Mouse (Mus musculus) forebrain, embryonic 11.5 days (tissue): ENCODE data around the gene Phf11c. TPM values are rescaled to one million over a fixed set of nuclear protein-coding genes. Genes with fewer than 3 reads are reported as not detected.
"Not testable (repeated sequence)": the region's sequence is repeated elsewhere in the genome, so short reads cannot be mapped to it uniquely, and the experiment has no call there.

ENCODE experiments used
- ATAC-seq: fragments of 200-750 bp; cut with Nextera tagmentation; replicated peaks from 2 replicates; pipeline ENCODE4 v1.8.0; 2017; ENCODE audit warnings: moderate TSS enrichment; ENCODE audit not compliant: low FRiP score
- DNase-seq: peaks from one replicate; pipeline ENCODE4 v3.0.0-alpha.2; 2017; ENCODE audit warnings: low spot score
- H3K27ac ChIP-seq: fragments of 300-500 bp; sonication (generic); 2 replicates; pipeline ENCODE4 v1.5.1; 2014; ENCODE audit warnings: low read depth, low read length
- H3K27me3 ChIP-seq: fragments of 300-500 bp; sonication (generic); 2 replicates; pipeline ENCODE4 v1.6.1; 2014; ENCODE audit warnings: mild to moderate bottlenecking, low read length, mixed read lengths; ENCODE audit not compliant: control insufficient read depth, insufficient read depth
- H3K36me3 ChIP-seq: fragments of 300-500 bp; sonication (generic); 2 replicates; pipeline ENCODE4 v1.6.1; 2014; ENCODE audit warnings: mild to moderate bottlenecking, low read length, moderate library complexity, mixed read lengths; ENCODE audit not compliant: control insufficient read depth, insufficient read depth
- H3K4me1 ChIP-seq: fragments of 300-500 bp; sonication (generic); replicated peaks from 2 replicates; pipeline ENCODE4 v1.6.1; 2014; ENCODE audit warnings: low read length, mixed read lengths; ENCODE audit not compliant: control insufficient read depth, insufficient read depth
- H3K4me2 ChIP-seq: fragments of 300-500 bp; sonication (generic); 2 replicates; pipeline ENCODE4 v1.6.1; 2014; ENCODE audit warnings: low read depth, mild to moderate bottlenecking, low read length, moderate library complexity, mixed read lengths; ENCODE audit not compliant: severe bottlenecking
- H3K4me3 ChIP-seq: fragments of 300-500 bp; sonication (generic); 2 replicates; pipeline ENCODE4 v1.5.1; 2014; ENCODE audit warnings: low read depth, low read length
- H3K9ac ChIP-seq: fragments of 300-500 bp; sonication (generic); 2 replicates; pipeline ENCODE4 v1.6.1; 2014; ENCODE audit warnings: low read length
- H3K9me3 ChIP-seq: fragments of 300-500 bp; sonication (generic); 2 replicates; pipeline ENCODE4 v1.6.1; 2016; ENCODE audit warnings: low read length, mixed read lengths; ENCODE audit not compliant: control insufficient read depth
- WGBS: fragments of 180-500 bp; shearing (Covaris S2); extraction: QIAGEN DNeasy Blood & Tissue Kit; methylation state at CpG from one replicate; pipeline ENCODE4 v1.1.7; 2014; 5-methylcytosine and 5-hydroxymethylcytosine counted together
- polyA plus RNA-seq: library from polyadenylated mRNA; unstranded; fragments of >200 nt; fragmentation: Nextera tagmentation; extraction: Ambion mirVana; gene quantifications from 2 replicates; pipeline ENCODE4 v1.2.1, GENCODE M21; 2014

Phf11c gene
- polyA plus RNA-seq, 1 experiment from 2014 or later, result 0.67 TPM

- H3K4me1 ChIP-seq, result no peaks in the 10 kb centered on the region
- H3K4me3 ChIP-seq, result no peak within 1 kb of the TSS
- WGBS, result 91% methylated on average over 6 of the region's 6 CpGs
- H3K27me3 ChIP-seq, result no peaks in the 10 kb centered on the region
- no peaks in the 10 kb centered on the region for H3K9me3 ChIP-seq
- no peak within 1 kb of the TSS for H3K27ac ChIP-seq
- H3K4me2 ChIP-seq, result no peak within 1 kb of the TSS
- H3K9ac ChIP-seq, result no peak within 1 kb of the TSS
- no peaks in the 10 kb centered on the region for H3K36me3 ChIP-seq
- DNase-seq (no peak), ATAC-seq (no peak)
Measured at GRCm38 (mm10) chr14:59365244-59365644, 29.9 kb downstream of the Phf11c start, which contains the start of gene Phf11d. Phf11d (minus strand) TSS chr14:59365470.

- H3K9ac ChIP-seq, H3K27ac ChIP-seq, H3K4me3 ChIP-seq, H3K4me2 ChIP-seq, DNase-seq, ATAC-seq, H3K4me1 ChIP-seq, H3K36me3 ChIP-seq, H3K9me3 ChIP-seq, H3K27me3 ChIP-seq: not testable (repeated sequence)
- WGBS, result 63% methylated on average over 1 of the region's 1 CpGs
Measured at GRCm38 (mm10) chr14:59341189-59341588, 54.0 kb downstream of the Phf11c start, which contains the start of gene Phf11b. Phf11b (minus strand) TSS chr14:59341351.

- no peaks in the 10 kb centered on the region for H3K27me3 ChIP-seq
- H3K9me3 ChIP-seq, result no peaks in the 10 kb centered on the region
- no peaks in the 10 kb centered on the region for H3K36me3 ChIP-seq
- H3K9ac ChIP-seq, result no peak overlapping the region
- DNase-seq (no peak), ATAC-seq (no peak)
- no peaks in the 10 kb centered on the region for H3K4me1 ChIP-seq
- H3K27ac ChIP-seq, result no peak overlapping the region
- 77% methylated on average over 1 of the region's 1 CpGs for WGBS
- H3K4me3 ChIP-seq, result no peak overlapping the region
- no peak overlapping the region for H3K4me2 ChIP-seq
Measured at GRCm38 (mm10) chr14:59339541-59339940, 55.6 kb downstream of the Phf11c start.

- DNase-seq, H3K4me3 ChIP-seq, H3K4me2 ChIP-seq, H3K27ac ChIP-seq, ATAC-seq, H3K27me3 ChIP-seq, H3K9me3 ChIP-seq, H3K9ac ChIP-seq, H3K4me1 ChIP-seq, H3K36me3 ChIP-seq: not testable (repeated sequence)
- WGBS, result 88% methylated on average over 3 of the region's 3 CpGs
Measured at GRCm38 (mm10) chr14:59336056-59336455, 59.1 kb downstream of the Phf11c start.

Other genes starting within 250 kb of the Phf11c start
- not detected in 2 replicates for gene Gm5142, start 216.6 kb downstream of the Phf11c start, polyA plus RNA-seq
- 133 and 148 TPM in 2 replicates for gene Rcbtb1, start 194.2 kb downstream of the Phf11c start, polyA plus RNA-seq
- gene Gm6904, start 135.2 kb downstream of the Phf11c start, polyA plus RNA-seq, result 0.23 TPM in 1 of 2 replicates, not detected in the other
- not detected in 2 replicates for gene Phf11a, start 97.9 kb downstream of the Phf11c start, polyA plus RNA-seq
- gene Phf11b, start 54.0 kb downstream of the Phf11c start, polyA plus RNA-seq, result 0.21 and 0.33 TPM in 2 replicates
- gene Phf11d, start 29.9 kb downstream of the Phf11c start, polyA plus RNA-seq, result 0.24 and 0.35 TPM in 2 replicates
- 12.5 and 12.7 TPM in 2 replicates for gene Setdb2, start 45.5 kb upstream of the Phf11c start, polyA plus RNA-seq
- 43.4 and 47.7 TPM in 2 replicates for gene Cab39l, start 45.6 kb upstream of the Phf11c start, polyA plus RNA-seq
- gene Cdadc1, start 202.6 kb upstream of the Phf11c start, polyA plus RNA-seq, result 25.6 and 26.2 TPM in 2 replicates
- gene Shisa2, start 229.9 kb upstream of the Phf11c start, polyA plus RNA-seq, result 54.3 and 55.5 TPM in 2 replicates